Mouse (Mus musculus) adrenal gland, postnatal 10 days (tissue): ENCODE measurements around the gene Ctnnd2. TPM values are rescaled to one million over a fixed set of nuclear protein-coding genes. Genes with fewer than 3 reads are reported as not detected.

Experiments used
- DNase-seq: peaks from one replicate; pipeline ENCODE4 v3.0.0; 2021; ENCODE audit warnings: mixed read lengths
- total RNA-seq, 2 experiments: library from RNA; stranded (reverse); gene quantifications; 2 replicates each; pipeline ENCODE4 v1.2.3; 2021

Gene Ctnnd2
- total RNA-seq, 2 experiments from 2014 or later = 3.4 to 5.5 TPM

DNA sequence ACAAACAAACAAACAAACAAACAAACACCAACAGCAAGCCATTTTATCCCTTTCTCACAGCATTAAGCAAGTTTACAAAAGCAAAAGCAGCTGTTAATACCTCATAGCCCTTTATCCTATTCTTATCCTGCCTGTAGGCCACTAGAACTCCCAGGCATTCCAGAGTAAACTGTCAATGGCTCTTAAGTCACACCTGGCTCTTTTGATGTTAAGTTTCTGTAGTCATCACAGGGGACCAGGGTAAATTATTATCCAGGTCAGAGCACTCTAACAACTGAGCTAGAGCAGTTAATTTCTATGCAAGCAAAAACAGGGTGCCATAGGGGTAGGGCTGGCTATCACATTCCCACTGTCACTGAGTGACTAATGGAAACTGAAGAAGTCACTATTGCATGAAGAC lies 214.1 kb downstream of the Ctnnd2 start:
- no peak for DNase-seq

DNA sequence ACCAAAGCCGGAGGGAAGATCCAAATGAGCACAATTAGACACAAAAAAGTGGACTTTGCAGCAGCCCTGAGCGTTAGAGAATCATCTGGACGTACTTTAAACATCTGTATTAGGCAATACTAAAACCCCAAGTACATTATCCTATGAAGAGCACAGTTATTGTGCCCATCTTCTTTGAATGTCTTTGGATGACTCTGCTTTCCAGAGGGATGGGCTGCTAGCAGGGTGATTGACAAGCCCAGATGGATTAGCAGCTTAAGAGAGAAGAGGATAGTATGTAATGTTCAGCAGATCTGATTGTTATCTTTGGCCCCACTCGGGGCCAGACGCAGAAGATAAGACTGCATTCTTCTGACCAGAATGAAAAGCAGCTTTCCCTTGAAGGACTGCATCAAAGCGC lies 214.9 kb downstream of the Ctnnd2 start:
- DNase-seq = no peak

DNA sequence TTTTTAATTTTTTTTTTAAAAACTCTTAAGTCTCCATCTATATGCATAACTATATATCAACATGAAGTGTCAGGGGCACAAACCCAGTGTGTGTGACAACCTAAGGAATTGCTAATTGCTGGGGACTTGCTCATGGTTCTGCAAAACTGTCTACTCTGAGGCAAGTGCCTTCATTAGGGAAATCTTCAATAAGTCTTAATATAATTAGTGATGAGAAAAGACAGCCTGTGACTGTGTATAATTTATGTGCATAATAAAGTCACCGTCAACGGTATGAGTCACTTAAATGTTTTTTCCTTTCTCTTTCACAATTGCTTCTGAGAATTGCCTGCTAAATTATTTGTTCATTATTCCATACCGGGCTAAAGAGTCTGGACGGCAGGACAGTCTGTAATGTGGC lies 228.7 kb downstream of the Ctnnd2 start:
- DNase-seq = no peak

DNA sequence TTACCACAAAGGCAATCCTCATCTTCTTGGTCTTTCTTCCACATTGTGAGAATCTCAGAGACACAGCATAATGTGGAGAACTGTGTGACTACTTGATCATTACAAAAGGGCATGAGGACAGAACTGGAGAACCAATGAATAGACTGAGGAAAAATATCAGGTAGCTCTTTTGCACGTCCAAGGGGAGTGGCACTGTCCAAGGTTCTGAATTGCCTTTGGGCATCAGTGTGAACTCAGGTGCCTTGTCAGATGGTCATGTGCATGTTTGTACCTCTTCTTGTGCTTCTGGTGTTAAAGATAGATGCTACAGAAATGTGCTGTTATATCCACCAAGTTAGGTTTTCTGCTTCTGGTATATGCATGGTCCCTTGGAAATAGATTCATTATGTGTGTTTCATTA lies 233.9 kb downstream of the Ctnnd2 start:
- DNase-seq = peak; percentile 11

DNA sequence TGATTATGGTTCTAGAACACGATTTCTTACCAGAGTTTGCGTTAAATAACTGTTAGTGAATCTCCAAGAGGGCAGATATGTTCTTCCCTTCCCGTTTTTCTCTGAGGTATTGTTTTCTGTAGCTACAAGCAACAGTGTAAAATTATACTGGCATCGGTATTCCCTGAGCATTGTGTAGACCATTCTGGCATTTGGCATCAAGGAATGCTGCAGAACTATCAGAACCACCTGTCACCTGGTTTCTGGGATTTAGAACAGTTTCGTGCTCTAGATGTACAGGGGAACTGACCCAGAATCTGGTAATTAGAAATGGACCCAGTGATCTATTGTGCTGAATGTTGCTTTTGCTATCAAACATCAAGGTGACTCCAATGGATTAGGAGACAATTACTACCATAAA lies 250.8 kb downstream of the Ctnnd2 start:
- DNase-seq = no peak

DNA sequence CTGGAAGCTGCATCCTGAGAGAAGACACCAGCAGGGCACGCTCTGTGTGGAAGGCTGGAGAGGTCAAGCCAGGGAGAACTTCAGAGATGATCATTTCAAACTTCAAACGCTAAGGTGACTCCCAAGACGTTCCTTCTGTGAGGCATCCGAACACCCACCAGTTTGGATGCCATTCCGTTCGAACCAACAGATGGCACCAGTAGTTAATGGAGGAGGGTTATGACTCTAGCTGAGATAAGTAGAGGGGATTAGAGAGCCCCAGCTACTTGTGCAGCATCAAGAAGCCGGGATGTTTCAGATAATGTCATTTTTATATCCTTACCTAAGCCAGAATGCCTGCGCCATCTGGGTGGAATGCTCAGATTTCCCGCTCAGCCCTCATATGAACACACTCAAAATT lies 251.9 kb downstream of the Ctnnd2 start:
- DNase-seq = no peak

DNA sequence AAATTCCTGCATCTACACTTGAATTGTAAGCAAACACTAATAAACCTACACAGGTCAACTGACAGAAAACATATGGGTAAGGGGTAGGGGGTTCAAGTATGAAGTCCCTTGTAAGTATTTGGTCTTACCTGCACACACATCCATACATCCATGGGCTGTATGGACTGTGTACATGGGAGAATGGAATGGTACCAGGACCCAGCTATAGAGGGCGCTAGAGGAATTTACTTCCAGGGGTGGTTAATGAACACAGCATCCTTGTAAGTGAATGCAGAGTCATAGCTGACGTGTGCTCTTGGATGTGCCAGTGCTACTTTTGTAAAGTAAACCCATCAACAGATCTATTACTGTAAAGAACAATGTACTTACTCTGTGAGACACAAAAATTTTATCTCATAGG lies 254.9 kb downstream of the Ctnnd2 start:
- peak; percentile 18 for DNase-seq

DNA sequence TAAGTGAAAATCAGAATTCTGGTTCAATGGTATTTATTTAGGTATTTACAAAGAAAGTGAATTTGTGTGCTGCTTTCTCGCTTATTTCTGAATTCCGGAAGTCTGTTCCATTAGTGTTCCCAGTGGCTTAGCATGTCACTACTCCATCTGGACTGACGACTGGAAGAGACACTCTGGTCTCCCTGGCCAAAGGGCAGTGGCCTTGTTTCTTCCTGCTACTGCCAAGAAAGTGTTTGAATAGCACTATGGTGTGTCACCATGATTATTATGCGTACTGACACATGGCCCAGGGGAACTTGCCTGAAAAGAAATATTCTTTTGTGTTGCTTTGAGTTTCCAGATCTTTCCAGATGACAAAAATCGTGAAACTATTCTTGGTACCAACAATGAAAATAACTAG lies 266.7 kb downstream of the Ctnnd2 start:
- DNase-seq = no peak

DNA sequence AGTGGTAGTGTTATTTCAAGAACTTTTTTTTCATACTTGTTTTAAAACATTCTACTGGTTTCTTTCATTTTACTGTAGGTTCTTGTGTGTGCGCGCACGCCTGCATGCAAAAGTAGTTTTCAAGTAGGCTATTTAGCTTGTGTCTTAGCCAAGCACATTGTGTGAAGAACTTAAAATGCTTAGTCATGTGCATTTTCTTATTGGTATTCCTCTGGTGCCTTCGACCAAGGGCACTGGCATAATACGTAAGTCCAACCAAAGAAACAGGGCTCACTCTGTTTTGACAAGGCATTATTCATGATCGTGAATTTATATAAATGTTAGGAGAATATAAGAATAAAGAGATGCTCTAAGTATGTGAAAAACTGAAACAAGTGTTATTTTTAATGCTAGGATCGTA lies 278.4 kb downstream of the Ctnnd2 start:
- DNase-seq = no peak

DNA sequence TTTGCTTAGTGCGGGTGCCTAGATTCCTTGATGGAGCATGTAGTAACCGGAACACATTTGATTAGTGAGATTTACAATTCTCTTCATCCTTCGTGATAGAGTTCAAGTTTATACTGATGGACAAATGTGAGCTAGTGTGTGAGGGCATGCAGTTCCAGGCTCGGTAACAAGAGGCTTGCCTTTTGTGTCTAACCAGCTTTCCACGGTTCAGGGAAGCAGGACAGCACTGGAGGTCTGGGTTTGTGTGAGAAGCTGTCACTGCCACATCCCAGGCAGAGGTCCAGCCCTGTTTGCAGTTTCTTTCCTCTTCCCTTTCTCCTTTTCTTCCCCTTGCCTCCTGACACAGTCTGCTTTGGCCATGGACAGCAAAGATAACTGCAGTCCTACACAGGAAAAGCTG lies 279.5 kb downstream of the Ctnnd2 start:
- DNase-seq = no peak

DNA sequence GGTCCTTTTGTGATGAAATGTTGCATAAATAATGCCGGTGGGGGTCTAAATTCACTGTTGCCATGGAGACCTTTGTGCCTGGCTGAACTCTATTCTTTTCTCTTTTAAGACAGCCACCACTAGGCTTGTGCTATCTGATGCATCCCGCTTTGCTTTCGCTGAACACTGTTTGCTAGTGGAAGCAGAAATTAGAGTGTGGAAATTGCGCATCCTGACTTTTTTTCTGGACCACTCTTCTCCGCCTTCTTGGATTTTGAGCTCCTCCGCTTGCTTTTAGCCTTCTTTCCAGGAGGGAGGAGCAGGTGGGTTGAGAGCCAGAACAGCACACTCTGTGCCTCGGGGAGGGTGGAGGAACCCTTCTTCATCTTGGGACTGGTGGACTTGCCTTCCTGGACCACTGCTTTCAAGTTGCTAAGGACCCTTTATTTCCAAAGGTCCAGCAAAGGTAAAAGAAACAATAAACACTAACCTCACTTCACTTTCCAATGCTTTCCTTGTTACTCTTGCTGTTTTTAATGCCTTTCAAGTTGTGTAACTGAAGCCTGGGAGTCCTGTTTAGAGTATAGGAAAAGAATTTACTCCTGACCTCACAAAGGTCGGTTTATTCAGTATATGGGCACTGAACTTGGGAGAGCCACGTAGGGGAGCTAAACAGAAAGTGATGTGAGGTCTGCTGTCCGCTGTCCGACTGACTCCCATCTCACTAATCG lies 285.3 kb downstream of the Ctnnd2 start:
- DNase-seq = no peak

DNA sequence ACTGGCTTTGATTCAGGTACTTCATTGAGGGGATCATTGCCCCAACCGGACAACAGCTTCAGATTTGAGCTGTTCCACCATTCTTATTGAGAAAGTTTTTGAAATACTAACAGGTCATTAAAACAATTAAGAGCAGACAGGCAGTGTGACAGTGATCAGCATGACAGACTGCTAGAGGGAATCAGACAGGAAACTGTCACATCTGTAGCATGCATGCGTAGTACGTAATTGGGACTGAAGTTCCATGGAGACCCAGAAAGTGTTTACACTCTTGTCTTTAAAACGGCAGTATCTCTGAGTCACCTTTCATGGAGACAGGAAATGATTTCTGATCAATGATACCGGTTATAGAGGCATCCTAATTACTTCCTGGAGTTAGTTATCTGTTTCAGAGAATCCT lies 286.3 kb downstream of the Ctnnd2 start:
- DNase-seq = no peak

DNA sequence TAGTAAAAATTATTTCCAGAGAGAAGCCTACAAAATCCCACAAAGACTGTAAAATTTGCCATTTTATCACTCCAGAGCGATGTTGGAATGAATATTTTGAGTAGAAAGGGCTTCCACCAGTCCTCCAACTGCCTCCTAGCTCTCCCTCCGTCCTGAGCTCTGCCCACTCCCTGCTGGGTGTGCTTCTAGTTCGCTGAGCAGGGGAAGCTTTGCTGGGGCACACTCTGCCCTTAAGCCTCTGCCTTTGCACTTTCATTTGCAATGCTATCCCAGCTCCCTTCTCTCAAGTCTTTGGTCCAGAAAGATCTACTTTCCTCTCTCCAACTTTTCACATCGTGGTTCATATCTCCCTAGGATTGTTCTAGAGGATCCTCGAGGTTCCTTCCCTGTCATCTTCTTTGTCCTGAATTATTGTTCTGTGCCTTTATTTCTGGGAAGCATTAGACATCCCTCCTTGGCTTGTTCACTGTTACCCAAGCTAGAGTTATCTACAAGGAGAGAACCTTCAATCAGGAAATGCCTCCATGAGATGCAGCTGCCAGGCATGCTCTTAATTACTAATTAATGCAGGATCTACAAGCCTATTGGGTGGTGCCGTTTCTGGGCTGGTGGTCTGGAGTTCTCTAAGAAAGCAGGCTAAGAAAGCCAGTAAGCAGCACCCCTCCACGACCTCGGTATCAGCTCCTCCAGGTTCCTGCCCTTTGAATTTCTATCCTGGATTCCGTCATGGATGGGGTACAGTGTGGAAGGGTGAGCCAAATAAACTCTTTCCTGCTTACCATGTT lies 288.1 kb downstream of the Ctnnd2 start:
- DNase-seq = no peak

DNA sequence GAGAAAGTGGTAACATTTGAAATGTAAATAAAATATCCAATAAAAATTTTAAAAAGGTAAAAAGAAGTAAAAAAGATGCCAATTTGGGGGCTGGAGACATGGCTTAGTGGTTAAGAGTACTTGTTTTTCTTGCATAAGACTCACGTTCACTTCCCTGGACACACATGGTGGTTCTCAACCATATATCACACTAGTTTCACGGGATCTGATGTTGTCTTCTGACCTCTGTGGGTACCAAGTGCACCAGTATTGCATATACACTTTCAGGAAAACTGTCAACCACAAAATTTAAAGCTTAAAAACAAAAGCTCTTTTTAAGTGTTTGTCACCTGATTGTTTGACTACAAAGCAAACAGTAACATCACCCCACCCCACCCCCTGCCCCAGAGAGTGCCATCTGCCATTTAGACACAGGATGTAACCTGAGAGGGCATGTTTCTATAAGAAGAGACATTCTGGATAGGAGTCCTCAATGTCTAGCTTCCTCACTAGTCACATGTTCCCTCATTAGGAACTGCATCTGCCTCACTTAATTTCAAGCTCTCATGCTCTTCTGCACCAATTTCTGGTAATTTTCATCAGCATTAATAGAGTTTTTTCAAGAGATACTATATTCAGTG lies 290.5 kb downstream of the Ctnnd2 start:
- DNase-seq = no peak

DNA sequence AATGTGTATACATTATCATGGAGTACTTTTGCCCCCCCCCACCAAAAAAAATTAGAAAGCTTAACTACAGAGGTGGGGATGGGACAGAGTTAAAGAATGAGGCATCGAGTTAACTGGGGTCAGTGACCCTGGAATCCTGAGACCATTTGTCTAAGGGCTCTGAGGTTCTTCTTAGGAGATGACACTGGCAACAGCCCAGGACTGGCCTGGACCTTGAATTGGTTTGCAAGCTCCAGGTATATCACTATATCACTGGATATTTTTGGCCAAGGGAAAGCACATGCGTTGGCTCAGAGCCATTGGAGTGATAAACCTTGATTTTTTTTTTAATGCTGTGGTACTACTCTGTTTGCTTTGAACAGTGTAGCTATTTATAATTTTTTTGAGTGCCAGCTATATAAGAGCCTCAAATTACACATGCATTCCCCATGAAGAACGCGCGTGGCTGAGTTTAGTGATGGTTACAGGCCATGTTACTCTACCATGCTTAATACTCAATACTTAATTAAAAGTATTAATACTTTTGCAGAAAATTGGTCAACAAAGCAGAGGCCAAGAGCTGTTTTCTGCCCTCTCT lies 291.2 kb downstream of the Ctnnd2 start:
- DNase-seq = no peak

DNA sequence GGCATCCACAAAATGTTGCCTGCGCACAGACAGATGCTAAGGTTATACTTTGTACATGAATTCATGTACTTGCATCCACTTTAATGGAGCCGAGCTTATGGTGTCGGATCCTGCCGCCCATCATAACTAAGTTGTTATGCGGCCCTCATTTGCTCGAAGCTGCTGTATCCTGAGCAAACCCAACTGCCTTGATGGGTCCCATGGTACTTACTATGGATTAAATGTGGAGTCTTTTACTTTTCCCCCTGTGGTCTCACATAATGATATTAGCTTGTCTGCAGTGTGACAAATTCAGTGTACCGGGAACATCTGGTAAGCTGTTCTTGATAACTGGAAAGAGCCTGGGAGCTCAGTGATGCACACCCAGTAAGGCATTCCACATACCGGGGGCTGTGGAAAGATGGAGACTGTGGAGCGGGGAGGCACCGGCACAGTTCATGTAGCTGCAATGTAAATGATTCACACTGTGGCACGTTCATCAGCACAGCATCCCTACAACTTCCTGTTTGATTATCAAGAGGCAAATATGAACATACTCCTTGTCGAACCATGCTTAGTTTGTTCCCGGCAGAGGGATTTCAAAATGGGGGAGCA lies 294.7 kb downstream of the Ctnnd2 start:
- DNase-seq = no peak

DNA sequence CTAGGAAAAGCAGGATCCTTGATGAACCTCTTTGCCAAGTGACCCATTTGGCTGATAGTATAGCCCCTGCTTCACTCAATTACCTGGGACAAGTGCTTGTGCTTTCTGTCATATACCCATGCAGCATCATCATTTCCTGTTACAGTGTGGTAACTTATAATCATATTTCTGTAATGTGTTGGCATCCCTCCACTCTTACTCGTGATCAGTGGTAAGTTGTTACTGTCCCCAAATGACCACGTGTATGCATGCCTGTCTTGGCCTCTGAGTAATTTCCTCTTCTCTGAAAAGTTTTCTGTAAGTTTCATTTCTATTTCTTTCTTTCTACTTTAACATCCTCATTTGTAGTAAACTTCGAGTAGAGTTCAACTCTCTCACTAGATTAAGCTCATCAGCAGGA lies 296.4 kb downstream of the Ctnnd2 start:
- no peak for DNase-seq

DNA sequence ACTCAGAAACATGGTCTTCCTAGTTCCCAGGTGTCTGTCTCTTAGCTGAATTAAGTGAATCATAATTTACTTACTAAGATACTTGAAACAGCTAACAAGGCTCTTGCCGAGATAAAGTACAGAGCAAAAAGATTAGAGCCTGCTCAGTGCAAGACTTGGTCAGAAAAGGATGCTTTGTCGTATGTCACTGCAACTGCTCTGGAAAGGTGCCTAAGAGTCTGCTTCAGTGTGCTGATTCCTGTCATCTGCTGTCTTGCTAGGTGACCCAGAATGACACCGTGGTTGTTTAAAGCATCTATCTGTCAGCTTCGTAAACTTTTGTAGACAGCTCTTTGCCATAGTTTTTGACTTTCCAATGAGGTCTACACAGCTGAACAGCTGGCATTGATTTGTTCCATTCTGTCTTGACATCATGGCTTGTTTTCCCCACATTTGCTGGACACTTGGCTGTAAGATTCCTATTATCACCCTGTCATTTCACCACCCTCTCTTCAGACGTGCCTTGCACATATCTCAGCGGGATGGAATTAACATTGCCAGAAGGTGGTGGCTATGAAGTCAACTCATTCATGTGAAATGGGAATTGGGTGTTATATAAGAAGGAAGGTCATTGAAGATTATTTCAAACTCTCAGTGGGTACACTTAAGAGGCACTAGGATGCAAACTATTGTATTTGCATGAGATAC lies 299.0 kb downstream of the Ctnnd2 start:
- no peak for DNase-seq

DNA sequence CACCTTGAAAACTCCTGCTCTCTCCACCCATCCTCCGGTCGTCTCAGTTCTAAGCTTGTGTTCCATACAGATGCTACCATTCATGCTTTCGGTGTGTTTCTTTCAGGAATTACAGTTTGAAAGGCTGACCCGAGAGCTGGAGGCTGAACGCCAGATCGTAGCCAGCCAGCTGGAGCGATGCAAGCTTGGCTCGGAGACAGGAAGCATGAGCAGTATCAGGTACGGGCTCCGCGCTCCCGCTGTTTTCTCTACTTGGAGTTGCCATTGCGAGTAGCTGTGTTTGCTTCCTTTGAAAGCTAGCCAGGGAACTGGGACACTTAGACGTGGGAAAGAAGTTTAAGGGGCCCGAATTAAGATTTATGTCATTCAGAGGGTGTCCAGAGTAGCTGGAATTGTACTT lies 308.3 kb downstream of the Ctnnd2 start:
- DNase-seq = peak; percentile 6

DNA sequence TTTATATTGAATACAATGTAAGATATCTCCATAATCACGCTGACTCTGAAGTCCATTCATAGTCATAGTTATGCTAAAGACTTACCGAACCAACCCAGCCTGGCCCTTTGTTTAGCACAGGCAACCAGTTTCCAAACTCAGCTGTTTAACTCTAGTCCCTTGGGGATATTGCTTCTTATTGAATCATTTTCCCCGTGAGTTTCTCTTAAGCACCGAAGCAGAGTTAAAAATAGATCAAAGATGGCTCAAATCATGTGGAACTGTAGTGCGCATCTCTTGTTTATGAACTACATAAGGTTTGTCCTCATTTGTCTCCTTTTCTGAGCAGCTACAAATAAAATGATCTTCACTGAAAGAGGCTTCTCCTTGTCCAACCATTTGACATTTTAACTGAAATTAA lies 334.1 kb downstream of the Ctnnd2 start:
- DNase-seq = no peak

DNA sequence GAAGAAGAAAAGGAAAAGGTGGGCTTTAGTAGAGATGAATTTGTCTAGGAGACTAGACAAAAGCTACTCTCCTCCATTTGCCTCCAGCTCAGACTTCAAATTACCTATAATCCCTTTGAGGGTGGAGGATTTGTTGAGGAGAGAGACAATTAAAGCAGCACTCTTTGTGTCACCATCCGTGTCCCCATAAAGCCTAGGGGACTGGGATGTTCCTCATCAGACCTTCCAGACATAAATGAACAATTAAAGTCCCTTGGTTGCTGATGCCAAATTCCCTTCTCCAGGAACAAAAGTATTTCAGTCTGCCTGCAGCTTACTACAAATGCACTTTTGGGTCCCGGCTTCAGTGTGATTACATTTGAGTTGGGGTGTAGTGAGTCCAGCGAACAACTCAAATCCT lies 340.1 kb downstream of the Ctnnd2 start:
- DNase-seq = no peak

DNA sequence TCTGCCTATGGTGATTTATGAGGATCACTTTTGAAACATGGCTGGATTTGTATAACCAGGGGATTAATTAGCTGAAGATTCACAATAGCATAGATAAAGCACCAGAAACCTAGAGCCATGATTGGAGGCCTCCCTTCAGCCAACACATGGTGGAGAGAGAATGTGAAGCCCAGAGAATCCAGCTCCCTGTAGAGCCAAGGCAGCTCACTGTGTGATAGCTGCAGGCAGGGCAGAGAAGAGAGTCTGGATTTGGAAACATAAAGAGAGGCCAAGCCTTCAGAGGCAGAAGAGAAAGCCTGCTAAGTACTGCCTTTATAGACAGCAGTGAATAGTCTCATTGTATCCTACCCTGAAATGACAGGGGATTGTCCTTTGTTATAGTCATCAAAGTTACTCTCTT lies 340.7 kb downstream of the Ctnnd2 start:
- DNase-seq = no peak
